Mouse (Mus musculus): Measurements from ENCODE around the gene Ajuba. TPM values are rescaled to one million over a fixed set of nuclear protein-coding genes. Genes with fewer than 3 reads are reported as not detected.

Ajuba gene
- 1.4 TPM for polyA plus RNA-seq (2015; fragmentation: Illumina TruSeq; extraction: RNeasy Lipid Tissue Mini Kit (QIAGEN cat#74804); ENCODE audit: low read depth, low replicate concordance)

GRCm38 (mm10) chr14:54577089-54577982 lies at the start of gene Ajuba:
Gene Ajuba, minus strand, starts transcription at chr14:54577558.

GRCm38 (mm10) chr14:54621133-54621532 lies 43.8 kb upstream of the Ajuba start, which contains the start of gene Psmb11:
Gene Psmb11, plus strand, starts transcription at chr14:54621433.

GRCm38 (mm10) chr14:54617897-54618365 lies 40.6 kb upstream of the Ajuba start, which contains the start of gene Psmb5:
Gene Psmb5, minus strand, starts transcription at chr14:54618022.

GRCm38 (mm10) chr14:54605752-54606321 lies 28.5 kb upstream of the Ajuba start, which contains the start of gene 4931414P19Rik:
Gene 4931414P19Rik, minus strand, starts transcription at chr14:54605993.

GRCm38 (mm10) chr14:54553975-54554769 lies 23.2 kb downstream of the Ajuba start, which contains the start of gene Haus4:
Gene Haus4, minus strand, starts transcription at chr14:54554616.

Other genes with a start within 250 kb of the Ajuba start
- 47.9 TPM for gene Oxa1l, start 216.7 kb downstream of the Ajuba start, polyA plus RNA-seq (2015; fragmentation: Illumina TruSeq; extraction: RNeasy Lipid Tissue Mini Kit (QIAGEN cat#74804); ENCODE audit: low read depth, low replicate concordance)
- 2.1 TPM for gene Slc7a7, start 159.8 kb downstream of the Ajuba start, polyA plus RNA-seq (2015; fragmentation: Illumina TruSeq; extraction: RNeasy Lipid Tissue Mini Kit (QIAGEN cat#74804); ENCODE audit: low read depth, low replicate concordance)
- 143 TPM for gene Mrpl52, start 150.6 kb downstream of the Ajuba start, polyA plus RNA-seq (2015; fragmentation: Illumina TruSeq; extraction: RNeasy Lipid Tissue Mini Kit (QIAGEN cat#74804); ENCODE audit: low read depth, low replicate concordance)
- gene Mmp14, start 145.9 kb downstream of the Ajuba start, polyA plus RNA-seq (2015; fragmentation: Illumina TruSeq; extraction: RNeasy Lipid Tissue Mini Kit (QIAGEN cat#74804); ENCODE audit: low read depth, low replicate concordance) = 11.8 TPM
- 17.0 TPM for gene Lrp10, start 113.4 kb downstream of the Ajuba start, polyA plus RNA-seq (2015; fragmentation: Illumina TruSeq; extraction: RNeasy Lipid Tissue Mini Kit (QIAGEN cat#74804); ENCODE audit: low read depth, low replicate concordance)
- gene Rem2, start 101.5 kb downstream of the Ajuba start, polyA plus RNA-seq (2015; fragmentation: Illumina TruSeq; extraction: RNeasy Lipid Tissue Mini Kit (QIAGEN cat#74804); ENCODE audit: low read depth, low replicate concordance) = 13.6 TPM
- gene Prmt5, start 60.0 kb downstream of the Ajuba start, polyA plus RNA-seq (2015; fragmentation: Illumina TruSeq; extraction: RNeasy Lipid Tissue Mini Kit (QIAGEN cat#74804); ENCODE audit: low read depth, low replicate concordance) = 61.5 TPM
- gene Haus4, start 22.9 kb downstream of the Ajuba start, polyA plus RNA-seq (2015; fragmentation: Illumina TruSeq; extraction: RNeasy Lipid Tissue Mini Kit (QIAGEN cat#74804); ENCODE audit: low read depth, low replicate concordance) = 4.1 TPM
- 4.7 TPM for gene 4931414P19Rik, start 28.4 kb upstream of the Ajuba start, polyA plus RNA-seq (2015; fragmentation: Illumina TruSeq; extraction: RNeasy Lipid Tissue Mini Kit (QIAGEN cat#74804); ENCODE audit: low read depth, low replicate concordance)
- gene Psmb5, start 40.5 kb upstream of the Ajuba start, polyA plus RNA-seq (2015; fragmentation: Illumina TruSeq; extraction: RNeasy Lipid Tissue Mini Kit (QIAGEN cat#74804); ENCODE audit: low read depth, low replicate concordance) = 275 TPM
- 0.16 TPM for gene Psmb11, start 43.9 kb upstream of the Ajuba start, polyA plus RNA-seq (2015; fragmentation: Illumina TruSeq; extraction: RNeasy Lipid Tissue Mini Kit (QIAGEN cat#74804); ENCODE audit: low read depth, low replicate concordance)
- gene Gm17606, start 63.4 kb upstream of the Ajuba start, polyA plus RNA-seq (2015; fragmentation: Illumina TruSeq; extraction: RNeasy Lipid Tissue Mini Kit (QIAGEN cat#74804); ENCODE audit: low read depth, low replicate concordance) = not detected
- 6.1 TPM for gene Cdh24, start 63.8 kb upstream of the Ajuba start, polyA plus RNA-seq (2015; fragmentation: Illumina TruSeq; extraction: RNeasy Lipid Tissue Mini Kit (QIAGEN cat#74804); ENCODE audit: low read depth, low replicate concordance)
- gene 1700123O20Rik, start 108.7 kb upstream of the Ajuba start, polyA plus RNA-seq (2015; fragmentation: Illumina TruSeq; extraction: RNeasy Lipid Tissue Mini Kit (QIAGEN cat#74804); ENCODE audit: low read depth, low replicate concordance) = 31.4 TPM
- 136 TPM for gene Acin1, start 109.4 kb upstream of the Ajuba start, polyA plus RNA-seq (2015; fragmentation: Illumina TruSeq; extraction: RNeasy Lipid Tissue Mini Kit (QIAGEN cat#74804); ENCODE audit: low read depth, low replicate concordance)
- gene Gm29776, start 121.3 kb upstream of the Ajuba start, polyA plus RNA-seq (2015; fragmentation: Illumina TruSeq; extraction: RNeasy Lipid Tissue Mini Kit (QIAGEN cat#74804); ENCODE audit: low read depth, low replicate concordance) = not detected
- not detected for gene Cebpe, start 134.6 kb upstream of the Ajuba start, polyA plus RNA-seq (2015; fragmentation: Illumina TruSeq; extraction: RNeasy Lipid Tissue Mini Kit (QIAGEN cat#74804); ENCODE audit: low read depth, low replicate concordance)
- 35.8 TPM for gene Slc7a8, start 204.4 kb upstream of the Ajuba start, polyA plus RNA-seq (2015; fragmentation: Illumina TruSeq; extraction: RNeasy Lipid Tissue Mini Kit (QIAGEN cat#74804); ENCODE audit: low read depth, low replicate concordance)
- not detected for gene Rnf212b, start 236.6 kb upstream of the Ajuba start, polyA plus RNA-seq (2015; fragmentation: Illumina TruSeq; extraction: RNeasy Lipid Tissue Mini Kit (QIAGEN cat#74804); ENCODE audit: low read depth, low replicate concordance)